In the genomic region with DNA sequence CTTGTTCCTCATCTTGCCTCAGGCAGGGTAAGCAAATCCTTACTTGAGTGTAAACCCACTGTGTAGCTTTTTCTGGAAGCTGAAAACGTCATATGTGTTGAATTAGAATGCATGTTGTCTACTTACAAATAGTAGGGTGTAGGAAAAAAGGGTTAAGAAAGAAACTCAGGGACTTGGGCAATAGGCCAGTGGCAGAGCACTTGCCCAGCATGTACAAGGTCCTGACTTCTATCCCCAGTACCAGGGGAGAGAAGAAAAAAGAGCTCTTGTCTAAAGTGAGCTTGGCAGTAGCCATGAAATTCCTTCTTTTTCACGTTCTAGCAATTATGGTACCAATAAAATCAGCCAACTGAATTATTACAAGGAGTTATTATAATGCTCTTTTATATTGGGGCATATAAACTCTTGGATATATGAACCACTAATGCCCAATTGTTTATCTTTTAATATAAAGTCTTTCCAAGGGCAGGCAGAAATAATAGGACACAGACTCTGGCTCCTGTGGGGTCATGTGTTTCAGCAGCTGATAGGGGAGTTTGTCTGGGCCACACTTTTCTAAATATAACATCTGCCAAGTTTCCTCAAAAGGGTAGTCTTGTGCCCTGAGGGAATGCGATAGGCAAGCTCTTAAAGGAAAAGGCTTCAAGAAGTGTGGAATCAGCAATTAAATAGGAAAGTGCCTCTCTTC, we compare ENCODE assay signal across 10 mouse cellular contexts.
DNase-seq lines count a peak whose midpoint lies in the region; ATAC-seq lines count a peak whose summit lies in the region.
"Had no signal": no experiment of that assay in that cellular context is flagged by ENCODE, and none has a peak within 500 bp of the region (broad histone marks: within the 10 kb centered on the region; RNA-seq: fewer than 3 reads in every experiment).

No protein-coding gene starts in this region.

- DNase-seq in limb, embryonic 10.5 days (ENCODE audit: low spot score), result no peak
- peak; percentile 44 for DNase-seq in fibroblast of lung, adult 2 months (ENCODE audit: low read depth)
- no peak for DNase-seq in intestine, embryonic 14.5 days (ENCODE audit: low spot score)
- no peak for DNase-seq in testis, postnatal 14 days (ENCODE audit: low spot score)
- DNase-seq in testis, postnatal 10 days (ENCODE audit: low spot score), result no peak
- DNase-seq in forebrain, embryonic 11.5 days (ENCODE audit: low spot score), result no peak
- DNase-seq: adrenal gland, adult 2 months; cerebellum, adult 9-11 months had no signal

- H3K4me3 ChIP-seq in limb, embryonic 12.5 days (replicated peaks), result no peak overlapping the region
- H3K4me3 ChIP-seq in limb, embryonic 10.5 days, result no peak overlapping the region
- no peak overlapping the region for H3K4me3 ChIP-seq in intestine, embryonic 14.5 days (ENCODE audit: low read depth, low read length)
- H3K4me3 ChIP-seq in neural tube, embryonic 14.5 days (ENCODE audit: low read depth, low read length), result no peak overlapping the region
- H3K4me3 ChIP-seq in forebrain, embryonic 11.5 days (ENCODE audit: low read depth, low read length), result no peak overlapping the region

- 51% methylated on average over 3 of the region's 3 CpGs for WGBS in limb, embryonic 12.5 days
- 76% methylated on average over 3 of the region's 3 CpGs for WGBS in limb, embryonic 10.5 days
- 58% methylated on average over 3 of the region's 3 CpGs for WGBS in intestine, embryonic 14.5 days
- WGBS in neural tube, embryonic 14.5 days, result 55% methylated on average over 3 of the region's 3 CpGs
- 78% methylated on average over 3 of the region's 3 CpGs for WGBS in forebrain, embryonic 11.5 days

- no peak for ATAC-seq in limb, embryonic 12.5 days (ENCODE audit: insufficient number of reproducible peaks, insufficient read depth, low FRiP score, low TSS enrichment, low read depth)
- ATAC-seq in intestine, embryonic 14.5 days (replicated peaks; ENCODE audit: low FRiP score, low TSS enrichment, low read depth), result no peak
- ATAC-seq in neural tube, embryonic 14.5 days (ENCODE audit: low read depth), result no peak; the same call in 1 of the 2 replicates
- ATAC-seq in forebrain, embryonic 11.5 days (replicated peaks; ENCODE audit: low FRiP score), result no peak

- no peaks in the 10 kb centered on the region for H3K9me3 ChIP-seq in limb, embryonic 12.5 days
- H3K9me3 ChIP-seq in limb, embryonic 10.5 days (replicated peaks), result no peaks in the 10 kb centered on the region
- H3K9me3 ChIP-seq in intestine, embryonic 14.5 days (ENCODE audit: control insufficient read depth, low read length), result 0 out of 2 replicates have a peak, but pooled peaks cover 2% of the 10 kb centered on the region
- no peaks in the 10 kb centered on the region for H3K9me3 ChIP-seq in neural tube, embryonic 14.5 days (ENCODE audit: control insufficient read depth, low read length)
- no peaks in the 10 kb centered on the region for H3K9me3 ChIP-seq in forebrain, embryonic 11.5 days (ENCODE audit: control insufficient read depth, low read length)

- H3K4me2 ChIP-seq in limb, embryonic 12.5 days, result no peak overlapping the region
- no peak overlapping the region for H3K4me2 ChIP-seq in intestine, embryonic 14.5 days (ENCODE audit: low read length)
- no peak overlapping the region for H3K4me2 ChIP-seq in neural tube, embryonic 14.5 days (ENCODE audit: low read depth, low read length)
- H3K4me2 ChIP-seq in forebrain, embryonic 11.5 days (ENCODE audit: low read depth, low read length, severe bottlenecking), result no peak overlapping the region

- H3K4me1 ChIP-seq in limb, embryonic 12.5 days (replicated peaks), result peaks cover 16% of the 10 kb centered on the region
- no peaks in the 10 kb centered on the region for H3K4me1 ChIP-seq in limb, embryonic 10.5 days
- peaks cover 4% of the 10 kb centered on the region; the same call in 1 of the 2 replicates for H3K4me1 ChIP-seq in intestine, embryonic 14.5 days (replicated peaks; ENCODE audit: control insufficient read depth, insufficient read depth, low read length)
- H3K4me1 ChIP-seq in neural tube, embryonic 14.5 days (ENCODE audit: control insufficient read depth, insufficient read depth, low read length), result no peaks in the 10 kb centered on the region
- H3K4me1 ChIP-seq in forebrain, embryonic 11.5 days (replicated peaks; ENCODE audit: control insufficient read depth, insufficient read depth, low read length), result no peaks in the 10 kb centered on the region

- peak overlapping the region; percentile 69 for H3K27ac ChIP-seq in limb, embryonic 12.5 days
- no peak overlapping the region for H3K27ac ChIP-seq in limb, embryonic 10.5 days
- peak overlapping the region; percentile 23; the same call in 1 of the 2 replicates for H3K27ac ChIP-seq in intestine, embryonic 14.5 days (ENCODE audit: low read depth)
- H3K27ac ChIP-seq in neural tube, embryonic 14.5 days (ENCODE audit: low read depth, low read length), result 0 out of 2 replicates have a peak overlapping the region, but pooled peaks have one; percentile 16
- H3K27ac ChIP-seq in forebrain, embryonic 11.5 days (ENCODE audit: low read depth, low read length), result no peak overlapping the region

- no peaks in the 10 kb centered on the region for H3K36me3 ChIP-seq in limb, embryonic 12.5 days
- no peaks in the 10 kb centered on the region for H3K36me3 ChIP-seq in limb, embryonic 10.5 days
- no peaks in the 10 kb centered on the region for H3K36me3 ChIP-seq in intestine, embryonic 14.5 days (ENCODE audit: control insufficient read depth, insufficient read depth, low read length)
- no peaks in the 10 kb centered on the region for H3K36me3 ChIP-seq in neural tube, embryonic 14.5 days (ENCODE audit: control insufficient read depth, insufficient read depth, low read length)
- no peaks in the 10 kb centered on the region for H3K36me3 ChIP-seq in forebrain, embryonic 11.5 days (ENCODE audit: control insufficient read depth, insufficient read depth, low read length)

- no peak overlapping the region for H3K9ac ChIP-seq in limb, embryonic 12.5 days (replicated peaks)
- no peak overlapping the region for H3K9ac ChIP-seq in intestine, embryonic 14.5 days (ENCODE audit: low read length)
- H3K9ac ChIP-seq in neural tube, embryonic 14.5 days (replicated peaks; ENCODE audit: low read depth, low read length), result no peak overlapping the region
- no peak overlapping the region for H3K9ac ChIP-seq in forebrain, embryonic 11.5 days (ENCODE audit: low read length)

- no peaks in the 10 kb centered on the region for H3K27me3 ChIP-seq in limb, embryonic 12.5 days
- no peaks in the 10 kb centered on the region for H3K27me3 ChIP-seq in limb, embryonic 10.5 days (ENCODE audit: low read depth, poor library complexity, severe bottlenecking)
- H3K27me3 ChIP-seq in intestine, embryonic 14.5 days (replicated peaks; ENCODE audit: control insufficient read depth, insufficient read depth, low read length), result no peaks in the 10 kb centered on the region
- H3K27me3 ChIP-seq in neural tube, embryonic 14.5 days (ENCODE audit: control insufficient read depth, insufficient read depth, low read length), result no peaks in the 10 kb centered on the region
- H3K27me3 ChIP-seq in forebrain, embryonic 11.5 days (ENCODE audit: control insufficient read depth, insufficient read depth, low read length), result no peaks in the 10 kb centered on the region

Comparison
In these comparisons a context has a peak if more than half of its experiments do, and no peak if none do; other contexts are left out.
1. H3K27ac ChIP-seq: peak in limb, embryonic 12.5 days (single experiment), intestine, embryonic 14.5 days (single experiment) and neural tube, embryonic 14.5 days (single experiment); none in limb, embryonic 10.5 days (single experiment) and forebrain, embryonic 11.5 days (single experiment).